Mouse (Mus musculus) CH12.LX (cell line): ENCODE measurements at regions not wholly inside any gene's neighbourhood (a gene's known extent, or its start where the extent isn't known, plus 50 kb on each side); places are given as distances from the start of the nearest gene placed in this dataset.

Experiments
- DNase-seq: peaks from one replicate; pipeline ENCODE4 v3.0.0-alpha.2; 2013; ENCODE audit errors: extremely low read depth
- H3K27ac ChIP-seq: 2 replicates; pipeline ENCODE4 v1.5.1; 2012; ENCODE audit warnings: low read depth, mild to moderate bottlenecking, control low read depth, moderate library complexity; ENCODE audit not compliant: insufficient read depth
- H3K27me3 ChIP-seq: replicated peaks from 2 replicates; pipeline ENCODE3; 2012; ENCODE audit warnings: inconsistent platforms
- H3K36me3 ChIP-seq, 2 experiments: replicated peaks in 1 of 2; 2 replicates each; pipeline versions ENCODE3 to v1.6.1; 2012; ENCODE audit warnings: inconsistent platforms in 1 of 2, low read length in 1 of 2, mild to moderate bottlenecking in 1 of 2, mixed read lengths in 1 of 2, moderate library complexity in 1 of 2; ENCODE audit not compliant: control insufficient read depth in 1 of 2, insufficient read depth in 1 of 2
- H3K4me1 ChIP-seq, 2 experiments: 2 replicates each; pipeline ENCODE4 v1.6.1; 2012; ENCODE audit warnings: inconsistent platforms in 1 of 2, moderate library complexity in 1 of 2; ENCODE audit not compliant: insufficient read depth in 2 of 2, control insufficient read depth in 1 of 2
- H3K4me2 ChIP-seq: 2 replicates; pipeline ENCODE4 v1.6.1; 2012; ENCODE audit warnings: low read depth, mild to moderate bottlenecking, control low read depth; ENCODE audit not compliant: poor library complexity, insufficient read depth, severe bottlenecking
- H3K4me3 ChIP-seq, 3 experiments: fragments of 150-350 bp in 1 of 3; sonication (generic) in 1 of 3; replicated peaks in 1 of 3; 2 replicates each; pipeline versions ENCODE3 to v1.5.1; 2011 to 2012; ENCODE audit warnings: low read depth in 2 of 3, low read length in 2 of 3, mild to moderate bottlenecking in 2 of 3, moderate library complexity in 2 of 3, control low read depth in 1 of 3, improper control_type of control experiment in 1 of 3, inconsistent platforms in 1 of 3, mixed read lengths in 1 of 3; ENCODE audit not compliant: poor library complexity in 1 of 3
- H3K79me2 ChIP-seq: replicated peaks from 2 replicates; pipeline ENCODE4 v1.6.1; 2012; ENCODE audit warnings: mild to moderate bottlenecking, moderate library complexity; ENCODE audit not compliant: control insufficient read depth, poor library complexity, insufficient read depth, severe bottlenecking; ENCODE audit errors: extremely low read depth
- H3K9ac ChIP-seq: 2 replicates; pipeline ENCODE4 v1.6.1; 2012; ENCODE audit warnings: low read depth, mild to moderate bottlenecking, control low read depth, moderate library complexity; ENCODE audit not compliant: insufficient read depth
- H3K9me3 ChIP-seq: replicated peaks from 2 replicates; pipeline ENCODE3; 2012; ENCODE audit warnings: low read length, inconsistent platforms, mixed read lengths
- CHD1 ChIP-seq: IDR thresholded peaks from 2 replicates; pipeline ENCODE4 v1.6.1; 2012; ENCODE audit warnings: low read depth, low read length, improper control_type of control experiment, inconsistent platforms
- CHD2 ChIP-seq: IDR thresholded peaks from 2 replicates; pipeline ENCODE4 v1.6.1; 2011; ENCODE audit warnings: low read length, improper control_type of control experiment
- ELF1 ChIP-seq: IDR thresholded peaks from 2 replicates; pipeline ENCODE4 v1.6.1; 2014; ENCODE audit warnings: low read depth, mild to moderate bottlenecking, inconsistent platforms, low read length, improper control_type of control experiment
- EP300 ChIP-seq: IDR thresholded peaks from 2 replicates; pipeline ENCODE4 v1.6.1; 2011; ENCODE audit warnings: low read length, improper control_type of control experiment
- JUN ChIP-seq: IDR thresholded peaks from 2 replicates; pipeline ENCODE4 v1.6.1; 2011; ENCODE audit warnings: low read depth, mild to moderate bottlenecking, low read length, improper control_type of control experiment, moderate library complexity; ENCODE audit not compliant: insufficient read depth
- JUND ChIP-seq: conservative IDR thresholded peaks from 2 replicates; pipeline ENCODE4 v1.6.1; 2011; ENCODE audit warnings: low read depth, low read length, improper control_type of control experiment
- MAFK ChIP-seq: IDR thresholded peaks from 2 replicates; pipeline ENCODE4 v1.6.1; 2011; ENCODE audit warnings: low read length, improper control_type of control experiment; ENCODE audit not compliant: insufficient replicate concordance
- MAX ChIP-seq: IDR thresholded peaks from 2 replicates; pipeline ENCODE4 v1.6.1; 2011; ENCODE audit warnings: low read length, improper control_type of control experiment
- MAZ ChIP-seq: IDR thresholded peaks from 2 replicates; pipeline ENCODE4 v1.6.1; 2012; ENCODE audit warnings: low read depth, mild to moderate bottlenecking, inconsistent platforms, low read length, improper control_type of control experiment, moderate library complexity
- MEF2A ChIP-seq: IDR thresholded peaks from 2 replicates; pipeline ENCODE4 v1.6.1; 2014; ENCODE audit warnings: low read depth, mild to moderate bottlenecking, inconsistent platforms, low read length, improper control_type of control experiment, borderline replicate concordance
- MYC ChIP-seq: IDR thresholded peaks from 2 replicates; pipeline ENCODE4 v1.6.1; 2011; ENCODE audit warnings: low read depth, mild to moderate bottlenecking, improper control_type of control experiment, low read length
- PAX5 ChIP-seq: IDR thresholded peaks from 2 replicates; pipeline ENCODE4 v1.6.1; 2012; ENCODE audit warnings: low read length, inconsistent platforms, mixed read lengths
- RAD21 ChIP-seq: IDR thresholded peaks from 2 replicates; pipeline ENCODE4 v1.6.1; 2011; ENCODE audit warnings: low read depth, mild to moderate bottlenecking, low read length, improper control_type of control experiment, moderate library complexity
- RCOR1 ChIP-seq: conservative IDR thresholded peaks from 2 replicates; pipeline ENCODE4 v1.6.1; 2012; ENCODE audit warnings: low read depth, mild to moderate bottlenecking, inconsistent platforms, low read length, improper control_type of control experiment
- SMC3 ChIP-seq: IDR thresholded peaks from 2 replicates; pipeline ENCODE4 v1.6.1; 2011; ENCODE audit warnings: low read depth, low read length, improper control_type of control experiment
- TBP ChIP-seq: conservative IDR thresholded peaks from 2 replicates; pipeline ENCODE4 v1.6.1; 2011; ENCODE audit warnings: low read depth, low read length, improper control_type of control experiment
- UBTF ChIP-seq: IDR thresholded peaks from 2 replicates; pipeline ENCODE4 v1.6.1; 2012; ENCODE audit warnings: low read depth, mild to moderate bottlenecking, inconsistent platforms, low read length, improper control_type of control experiment, moderate library complexity
- ZC3H11A ChIP-seq: IDR thresholded peaks from 2 replicates; pipeline ENCODE4 v1.6.1; 2012; ENCODE audit warnings: low read depth, mild to moderate bottlenecking, inconsistent platforms, low read length, improper control_type of control experiment
- ZMIZ1 ChIP-seq: IDR thresholded peaks from 2 replicates; pipeline ENCODE4 v1.6.1; 2012; ENCODE audit warnings: low read depth, mild to moderate bottlenecking, inconsistent platforms, low read length, improper control_type of control experiment
- dilution Hi-C: fragments of 300-500 bp; cut with MboI; formaldehyde crosslinking; loops from 2 replicates; pipeline ENCODE4 v1.14.3; 2020; ENCODE audit warnings: low sequenced_read_pairs; ENCODE audit not compliant: extremely low pct_unique_long_range_greater_than_20kb, extremely low pct_ligation_motif_present
- in situ Hi-C: fragments of 300-500 bp; cut with MboI; formaldehyde crosslinking; loops from 3 replicates; pipeline ENCODE4 v1.14.3; 2019; ENCODE audit warnings: low sequenced_read_pairs, low pct_ligation_motif_present, low pct_unique_long_range_greater_than_20kb, mixed read lengths

GRCm38 (mm10) chr1:151111683-151112082 is 70.7 kb upstream of the Gm47985 start:
- no peak for TF ChIP-seq CHD1
- TF ChIP-seq JUND: no peak
- TF ChIP-seq UBTF: no peak
- no peak for TF ChIP-seq PAX5
- no peak for TF ChIP-seq MEF2A
- TF ChIP-seq JUN: no peak
- TF ChIP-seq MAFK: no peak
- TF ChIP-seq ZC3H11A: no peak
- no peak for TF ChIP-seq EP300
- TF ChIP-seq ZMIZ1: no peak
- no peak for TF ChIP-seq MAZ
- TF ChIP-seq MAX: no peak
- no peak for TF ChIP-seq MYC
- no peak for TF ChIP-seq RAD21
- no peak for TF ChIP-seq TBP
- in situ Hi-C loops: no loop called here
- no peaks in the 10 kb centered on the region for H3K9me3 ChIP-seq
- no peaks in the 10 kb centered on the region for H3K79me2 ChIP-seq
- no peaks in the 10 kb centered on the region for H3K4me1 ChIP-seq
- H3K27ac ChIP-seq: no peak overlapping the region
- no peak overlapping the region for H3K4me2 ChIP-seq
- no peak for DNase-seq
- no peak overlapping the region for H3K4me3 ChIP-seq
- no peak overlapping the region for H3K9ac ChIP-seq
- no peaks in the 10 kb centered on the region for H3K27me3 ChIP-seq
- H3K36me3 ChIP-seq: no peaks in the 10 kb centered on the region
- dilution Hi-C loops: no loop called here

- Histone ChIP-seq H3K4me3 (no peak overlapping the region), H3K9ac (no peak overlapping the region), H3K27ac (no peak overlapping the region), H3K36me3 (no peaks in the 10 kb centered on the region), H3K4me2 (no peak overlapping the region), H3K79me2 (no peaks in the 10 kb centered on the region), H3K4me1 (peaks cover 0 to 3% of the 10 kb centered on the region in 2 experiments; a peak in 1 of 4 replicates), H3K9me3 (no peaks in the 10 kb centered on the region), H3K27me3 (no peaks in the 10 kb centered on the region)
- TF ChIP-seq SMC3 (no peak), ZC3H11A (no peak), RCOR1 (no peak), CHD2 (no peak), ELF1 (no peak), TBP (no peak)
- dilution Hi-C loops (no loop called here), in situ Hi-C loops (no loop called here)
- DNase-seq: no peak
These were observed 69.9 kb upstream of the Gm47985 start for GRCm38 (mm10) chr1:151112390-151112789.
